Mouse (Mus musculus) kidney, embryonic 15.5 days (tissue): ENCODE data around the gene Lhx5. TPM values are rescaled to one million over a fixed set of nuclear protein-coding genes. Genes with fewer than 3 reads are reported as not detected.

ENCODE experiments used
- ATAC-seq: fragments of 200-750 bp; cut with Nextera tagmentation; replicated peaks from 2 replicates; pipeline ENCODE4 v1.8.0; 2017; ENCODE audit warnings: moderate TSS enrichment; ENCODE audit not compliant: low FRiP score
- H3K27ac ChIP-seq: fragments of 300-500 bp; sonication (generic); 2 replicates; pipeline ENCODE4 v1.5.1; 2015; ENCODE audit warnings: mild to moderate bottlenecking, inconsistent platforms
- H3K27me3 ChIP-seq: fragments of 300-500 bp; sonication (generic); 2 replicates; pipeline ENCODE4 v1.6.1; 2015; ENCODE audit warnings: inconsistent platforms
- H3K36me3 ChIP-seq: fragments of 300-500 bp; sonication (generic); 2 replicates; pipeline ENCODE4 v1.6.1; 2015; ENCODE audit warnings: inconsistent platforms
- H3K4me1 ChIP-seq: fragments of 300-500 bp; sonication (generic); 2 replicates; pipeline ENCODE4 v1.6.1; 2015; ENCODE audit warnings: inconsistent platforms
- H3K4me2 ChIP-seq: fragments of 300-500 bp; sonication (generic); 2 replicates; pipeline ENCODE4 v1.6.1; 2015; ENCODE audit warnings: moderate library complexity, mild to moderate bottlenecking, inconsistent platforms
- H3K4me3 ChIP-seq: fragments of 300-500 bp; sonication (generic); replicated peaks from 2 replicates; pipeline ENCODE4 v1.5.1; 2015; ENCODE audit warnings: mild to moderate bottlenecking, inconsistent platforms
- H3K9ac ChIP-seq: fragments of 300-500 bp; sonication (generic); 2 replicates; pipeline ENCODE4 v1.6.1; 2015; ENCODE audit warnings: mild to moderate bottlenecking, inconsistent platforms
- H3K9me3 ChIP-seq: fragments of 300-500 bp; sonication (generic); replicated peaks from 2 replicates; pipeline ENCODE4 v1.6.1; 2016; ENCODE audit warnings: inconsistent platforms
- WGBS: fragments of 180-500 bp; shearing (Covaris S2); methylation state at CpG from one replicate; pipeline ENCODE4 v1.1.7; 2015; ENCODE audit warnings: mixed read lengths; 5-methylcytosine and 5-hydroxymethylcytosine counted together
- polyA plus RNA-seq: library from polyadenylated mRNA; unstranded; fragments of >200 nt; fragmentation: Nextera tagmentation; extraction: Ambion mirVana; gene quantifications from 2 replicates; pipeline ENCODE4 v1.2.1, GENCODE M21; 2015

Gene Lhx5
- polyA plus RNA-seq, 1 experiment from 2014 or later = not detected

GRCm38 (mm10) chr5:120456253-120456652 is 24.8 kb downstream of the Lhx5 start:
- Histone ChIP-seq H3K27ac (no peak overlapping the region), H3K4me1 (peaks cover 15% of the 10 kb centered on the region), H3K36me3 (no peaks in the 10 kb centered on the region), H3K4me3 (no peak overlapping the region), H3K27me3 (peaks cover 33% of the 10 kb centered on the region), H3K4me2 (no peak overlapping the region), H3K9ac (no peak overlapping the region), H3K9me3 (no peaks in the 10 kb centered on the region)
- no peak for ATAC-seq
- 29% methylated on average over 1 of the region's 1 CpGs for WGBS

GRCm38 (mm10) chr5:120456841-120457554 is 25.5 kb downstream of the Lhx5 start:
- H3K4me2 ChIP-seq = no peak overlapping the region
- peaks cover 35% of the 10 kb centered on the region for H3K27me3 ChIP-seq
- ATAC-seq = no peak
- H3K36me3 ChIP-seq = no peaks in the 10 kb centered on the region
- H3K9me3 ChIP-seq = no peaks in the 10 kb centered on the region
- no peak overlapping the region for H3K9ac ChIP-seq
- WGBS = 56% methylated on average over 7 of the region's 7 CpGs
- peaks cover 15% of the 10 kb centered on the region for H3K4me1 ChIP-seq
- no peak overlapping the region for H3K4me3 ChIP-seq
- no peak overlapping the region for H3K27ac ChIP-seq

GRCm38 (mm10) chr5:120457628-120458027 is 26.1 kb downstream of the Lhx5 start:
- Histone ChIP-seq H3K27me3 (peaks cover 35% of the 10 kb centered on the region), H3K27ac (no peak overlapping the region), H3K4me3 (no peak overlapping the region), H3K4me1 (peaks cover 15% of the 10 kb centered on the region), H3K36me3 (no peaks in the 10 kb centered on the region), H3K9ac (no peak overlapping the region), H3K4me2 (no peak overlapping the region), H3K9me3 (no peaks in the 10 kb centered on the region)
- WGBS = 6% methylated on average over 9 of the region's 9 CpGs
- ATAC-seq = no peak

GRCm38 (mm10) chr5:120459133-120459532 is 27.6 kb downstream of the Lhx5 start:
- Histone ChIP-seq H3K36me3 (no peaks in the 10 kb centered on the region), H3K9ac (no peak overlapping the region), H3K9me3 (no peaks in the 10 kb centered on the region), H3K4me2 (no peak overlapping the region), H3K27me3 (peaks cover 35% of the 10 kb centered on the region), H3K4me1 (peaks cover 13% of the 10 kb centered on the region), H3K4me3 (no peak overlapping the region), H3K27ac (no peak overlapping the region)
- 78% methylated on average over 10 of the region's 10 CpGs for WGBS
- ATAC-seq = peak; percentile 37

GRCm38 (mm10) chr5:120461902-120462301 is 30.4 kb downstream of the Lhx5 start:
- Histone ChIP-seq H3K4me3 (no peak overlapping the region), H3K27me3 (peaks cover 11% of the 10 kb centered on the region; the same call in 1 of the 2 replicates), H3K9me3 (peaks cover 4% of the 10 kb centered on the region; the same call in 1 of the 2 replicates), H3K4me2 (no peak overlapping the region), H3K27ac (no peak overlapping the region), H3K4me1 (peaks cover 7% of the 10 kb centered on the region; the same call in 1 of the 2 replicates), H3K9ac (no peak overlapping the region), H3K36me3 (no peaks in the 10 kb centered on the region)
- WGBS = 71% methylated on average over 15 of the region's 15 CpGs
- no peak for ATAC-seq

- H3K27me3 ChIP-seq = peaks cover 11% of the 10 kb centered on the region; the same call in 1 of the 2 replicates
- no peaks in the 10 kb centered on the region for H3K36me3 ChIP-seq
- no peak overlapping the region for H3K4me3 ChIP-seq
- peaks cover 4% of the 10 kb centered on the region; the same call in 1 of the 2 replicates for H3K9me3 ChIP-seq
- no peak overlapping the region for H3K27ac ChIP-seq
- H3K4me2 ChIP-seq = no peak overlapping the region
- H3K9ac ChIP-seq = no peak overlapping the region
- peaks cover 8% of the 10 kb centered on the region; the same call in 1 of the 2 replicates for H3K4me1 ChIP-seq
- 84% methylated on average over 4 of the region's 4 CpGs for WGBS
- ATAC-seq = no peak
These were observed 32.8 kb downstream of the Lhx5 start for GRCm38 (mm10) chr5:120464321-120464720.

GRCm38 (mm10) chr5:120465062-120465461 is 33.6 kb downstream of the Lhx5 start:
- H3K36me3 ChIP-seq = no peaks in the 10 kb centered on the region
- peaks cover 8% of the 10 kb centered on the region; the same call in 1 of the 2 replicates for H3K4me1 ChIP-seq
- 47% methylated on average over 5 of the region's 5 CpGs for WGBS
- no peak overlapping the region for H3K27ac ChIP-seq
- H3K4me2 ChIP-seq = no peak overlapping the region
- no peak overlapping the region for H3K4me3 ChIP-seq
- H3K9ac ChIP-seq = no peak overlapping the region
- peaks cover 11% of the 10 kb centered on the region; the same call in 1 of the 2 replicates for H3K27me3 ChIP-seq
- peaks cover 4% of the 10 kb centered on the region; the same call in 1 of the 2 replicates for H3K9me3 ChIP-seq
- ATAC-seq = no peak

- Histone ChIP-seq H3K27me3 (peaks cover 10% of the 10 kb centered on the region; the same call in 1 of the 2 replicates), H3K9ac (no peak overlapping the region), H3K4me2 (no peak overlapping the region), H3K36me3 (no peaks in the 10 kb centered on the region), H3K4me1 (peaks cover 8% of the 10 kb centered on the region; the same call in 1 of the 2 replicates), H3K27ac (no peak overlapping the region), H3K9me3 (peaks cover 4% of the 10 kb centered on the region; the same call in 1 of the 2 replicates), H3K4me3 (no peak overlapping the region)
- no peak for ATAC-seq
- 83% methylated on average over 6 of the region's 6 CpGs for WGBS
These were observed 34.4 kb downstream of the Lhx5 start for GRCm38 (mm10) chr5:120465860-120466259.

- Histone ChIP-seq H3K4me3 (peak overlapping the region; percentile 34), H3K4me1 (peaks cover 8% of the 10 kb centered on the region; the same call in 1 of the 2 replicates), H3K4me2 (peak overlapping the region; percentile 49), H3K9me3 (peaks cover 4% of the 10 kb centered on the region; the same call in 1 of the 2 replicates), H3K9ac (0 out of 2 replicates have a peak overlapping the region, but pooled peaks have one; percentile 18), H3K36me3 (no peaks in the 10 kb centered on the region), H3K27ac (no peak overlapping the region), H3K27me3 (peaks cover 4% of the 10 kb centered on the region; the same call in 1 of the 2 replicates)
- peak; percentile 57 for ATAC-seq
- WGBS = 2% methylated on average over 4 of the region's 4 CpGs
These were observed 35.5 kb downstream of the Lhx5 start for GRCm38 (mm10) chr5:120467026-120467425.

GRCm38 (mm10) chr5:120468336-120468735 is 36.8 kb downstream of the Lhx5 start:
- Histone ChIP-seq H3K4me1 (peaks cover 8% of the 10 kb centered on the region; the same call in 1 of the 2 replicates), H3K4me2 (no peak overlapping the region), H3K4me3 (no peak overlapping the region), H3K9me3 (peaks cover 4% of the 10 kb centered on the region; the same call in 1 of the 2 replicates), H3K36me3 (no peaks in the 10 kb centered on the region), H3K27ac (no peak overlapping the region), H3K9ac (no peak overlapping the region), H3K27me3 (no peaks in the 10 kb centered on the region)
- no peak for ATAC-seq
- 66% methylated on average over 5 of the region's 5 CpGs for WGBS

GRCm38 (mm10) chr5:120468830-120469229 is 37.3 kb downstream of the Lhx5 start:
- Histone ChIP-seq H3K27ac (no peak overlapping the region), H3K27me3 (no peaks in the 10 kb centered on the region), H3K4me1 (peaks cover 8% of the 10 kb centered on the region; the same call in 1 of the 2 replicates), H3K4me3 (no peak overlapping the region), H3K36me3 (no peaks in the 10 kb centered on the region), H3K9me3 (peaks cover 4% of the 10 kb centered on the region; the same call in 1 of the 2 replicates), H3K4me2 (no peak overlapping the region), H3K9ac (no peak overlapping the region)
- 70% methylated on average over 6 of the region's 6 CpGs for WGBS
- no peak for ATAC-seq

- H3K27ac ChIP-seq = no peak overlapping the region
- peaks cover 5% of the 10 kb centered on the region for H3K27me3 ChIP-seq
- no peaks in the 10 kb centered on the region for H3K36me3 ChIP-seq
- H3K9me3 ChIP-seq = no peaks in the 10 kb centered on the region
- no peak overlapping the region for H3K4me2 ChIP-seq
- 28% methylated on average over 4 of the region's 4 CpGs for WGBS
- H3K4me1 ChIP-seq = peaks cover 13% of the 10 kb centered on the region
- ATAC-seq = 0 out of 2 replicates have a peak, but pooled peaks have one; percentile 47
- H3K9ac ChIP-seq = no peak overlapping the region
- no peak overlapping the region for H3K4me3 ChIP-seq
These were observed 40.0 kb downstream of the Lhx5 start for GRCm38 (mm10) chr5:120471538-120471937.
